Mouse (Mus musculus) kidney, postnatal 36 days (tissue): Measurements from ENCODE around the gene Btbd35f2.
"Not testable (repeated sequence)": the region's sequence is repeated elsewhere in the genome, so short reads cannot be mapped to it uniquely, and the experiment has no call there.

ENCODE experiments used
- DNase-seq, 2 experiments: peaks; one replicate each; pipeline ENCODE4 v3.0.0; 2021 to 2022; ENCODE audit warnings: mixed read lengths in 2 of 2

Btbd35f2 gene

GRCm38 (mm10) chrX:32278094-32278493, at the start of gene Btbd35f2:
Gene Btbd35f2 (plus strand): TSS chrX:32278394.
- DNase-seq = not testable (repeated sequence)
